Mouse (Mus musculus): ENCODE results near the gene Camk2d. TPM values are rescaled to one million over a fixed set of nuclear protein-coding genes. Genes with fewer than 3 reads are reported as not detected.
A peak's percentile ranks its signal among the peaks of the same experiment; 100 is the strongest.

Camk2d gene
- polyA plus RNA-seq, 1 experiment, result 25.3 TPM

DNA sequence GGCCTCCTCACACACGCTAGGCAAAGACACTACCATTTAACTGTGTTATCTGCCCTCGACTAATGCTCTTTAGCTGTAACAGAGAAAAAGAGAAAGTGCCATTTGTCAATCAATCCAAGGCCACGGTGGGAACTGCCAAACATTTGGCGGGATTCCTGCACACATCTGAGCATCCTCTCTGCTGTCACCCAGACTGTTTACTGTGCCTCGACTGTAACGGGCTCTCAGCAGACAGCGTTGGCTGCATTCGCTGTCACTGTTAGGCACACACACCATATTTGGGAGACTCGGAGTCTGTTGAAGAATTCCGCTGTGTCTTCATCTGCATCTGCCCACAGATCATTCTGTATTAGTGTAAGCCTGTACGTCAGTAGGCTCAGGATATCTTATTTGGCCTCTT lies 6.7 kb downstream of the Camk2d start:
- no peak overlapping the region for H3K27ac ChIP-seq (ENCODE audit: control insufficient read depth, insufficient read depth, low read depth, low read length, poor library complexity)
- 85% methylated on average over 11 of the region's 11 CpGs for WGBS
- H3K4me1 ChIP-seq (ENCODE audit: control insufficient read depth, insufficient read depth, low read length), result no peaks in the 10 kb centered on the region
- TF ChIP-seq POLR2A (IDR thresholded peaks at IDR 0.05; ENCODE audit: borderline replicate concordance, control insufficient read depth, low read depth, low read length) (no peak), CTCF (IDR thresholded peaks at IDR 0.05; ENCODE audit: control insufficient read depth, insufficient read depth, low read length) (no peak)
- no peak overlapping the region for H3K4me3 ChIP-seq (replicated peaks; ENCODE audit: control insufficient read depth, low read depth, low read length)

DNA sequence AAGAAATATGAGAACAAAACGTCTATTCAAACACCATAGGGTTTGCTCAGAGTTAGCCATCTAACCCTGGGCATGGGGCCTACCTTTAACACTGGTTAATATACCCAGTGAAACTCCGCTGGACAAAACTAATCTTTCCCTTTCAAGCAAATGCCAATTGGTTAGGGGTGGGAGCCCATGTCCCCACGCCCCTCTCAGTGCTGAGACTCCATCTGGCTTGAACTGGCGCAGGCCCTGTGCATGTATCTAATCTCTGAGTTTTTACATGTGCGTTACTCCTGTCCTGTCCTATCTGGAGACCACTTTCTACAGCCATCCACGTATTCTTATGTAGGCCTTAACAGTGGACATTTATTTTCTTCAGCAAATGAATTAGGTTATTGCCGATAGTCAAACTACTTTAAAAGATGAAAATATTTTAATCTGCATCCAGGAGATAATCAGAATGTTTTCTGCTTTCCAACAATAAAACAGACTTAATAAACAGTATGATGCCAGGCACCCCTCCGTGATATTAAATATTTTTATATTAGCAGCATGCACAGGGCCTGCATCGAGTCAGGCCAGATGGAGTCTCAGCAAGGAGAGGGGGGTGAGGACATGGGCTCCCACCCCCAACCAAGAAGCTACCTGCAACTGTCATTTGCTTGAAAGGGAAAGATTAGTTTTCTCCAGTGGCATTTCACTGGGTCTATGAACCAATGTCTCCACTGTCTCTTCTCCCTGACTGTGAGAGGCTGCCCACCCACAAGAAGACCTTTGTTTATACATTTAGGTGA lies 8.7 kb downstream of the Camk2d start:
- H3K4me3 ChIP-seq (replicated peaks; ENCODE audit: control insufficient read depth, low read depth, low read length), result no peak overlapping the region
- 84% methylated on average over 9 of the region's 9 CpGs for whole genome bisulfite sequencing
- TF ChIP-seq POLR2A (IDR thresholded peaks at IDR 0.05; ENCODE audit: borderline replicate concordance, control insufficient read depth, low read depth, low read length) (no peak), CTCF (IDR thresholded peaks at IDR 0.05; ENCODE audit: control insufficient read depth, insufficient read depth, low read length) (no peak)
- no peaks in the 10 kb centered on the region; the same call in 1 of the 2 replicates for H3K4me1 ChIP-seq (ENCODE audit: control insufficient read depth, insufficient read depth, low read length)
- H3K27ac ChIP-seq (ENCODE audit: control insufficient read depth, insufficient read depth, low read depth, low read length, poor library complexity), result no peak overlapping the region

DNA sequence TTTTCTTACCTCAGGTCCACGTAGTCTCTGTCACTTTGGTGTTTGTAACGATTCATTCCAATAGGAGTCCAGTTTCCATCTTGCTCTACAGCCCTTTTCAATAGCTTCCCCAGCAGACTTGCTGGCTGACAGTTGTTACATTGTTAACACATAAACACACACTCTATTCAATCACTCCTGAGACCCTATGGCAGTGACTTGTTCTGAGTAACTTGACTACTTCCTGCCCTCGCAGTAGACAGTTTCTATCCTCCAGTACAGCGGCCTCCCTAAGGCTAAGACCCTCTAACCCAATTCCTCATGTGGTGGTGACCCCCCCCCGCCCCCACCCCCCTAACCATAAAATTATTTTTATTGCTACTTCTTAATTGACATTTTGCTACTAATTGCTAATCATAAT lies 13.2 kb downstream of the Camk2d start:
- Histone ChIP-seq H3K27ac (ENCODE audit: control insufficient read depth, insufficient read depth, low read depth, low read length, poor library complexity) (no peak overlapping the region), H3K4me3 (replicated peaks; ENCODE audit: control insufficient read depth, low read depth, low read length) (no peak overlapping the region), H3K4me1 (ENCODE audit: control insufficient read depth, insufficient read depth, low read length) (no peaks in the 10 kb centered on the region; the same call in 1 of the 2 replicates)
- WGBS, result 39% methylated on average over 5 of the region's 5 CpGs
- TF ChIP-seq CTCF (IDR thresholded peaks at IDR 0.05; ENCODE audit: control insufficient read depth, insufficient read depth, low read length) (no peak), POLR2A (IDR thresholded peaks at IDR 0.05; ENCODE audit: borderline replicate concordance, control insufficient read depth, low read depth, low read length) (no peak)

DNA sequence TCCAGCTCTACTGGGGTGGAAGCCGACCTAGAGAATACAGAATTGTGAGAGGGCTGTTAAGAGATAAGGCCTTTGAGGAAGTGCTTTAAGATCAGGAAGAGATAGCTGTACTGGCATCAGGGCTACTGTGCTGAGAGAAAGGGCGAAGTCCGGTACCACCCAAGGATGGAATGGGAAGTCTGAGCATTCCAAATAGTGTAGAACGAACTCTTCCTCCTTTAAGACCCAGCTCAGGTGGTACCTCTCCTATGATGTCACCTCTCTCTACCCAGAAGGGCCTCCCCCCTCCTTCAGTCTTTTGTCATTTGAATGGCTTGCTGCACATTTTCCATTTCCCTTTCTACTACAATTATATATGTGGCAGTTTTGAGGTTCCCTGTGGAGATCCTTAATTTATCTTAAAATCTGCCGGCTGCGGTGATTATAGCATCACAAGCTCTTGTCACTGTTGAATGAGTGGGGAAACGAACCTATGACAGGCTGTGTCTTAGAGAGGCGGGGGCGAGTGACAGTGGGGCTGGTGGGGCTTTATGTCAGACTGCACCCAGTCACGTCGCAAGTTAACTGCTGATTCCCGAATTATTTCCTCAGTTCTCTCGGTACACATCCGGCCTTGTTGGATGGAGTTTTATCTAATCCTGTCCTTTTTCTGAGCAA lies 13.8 kb downstream of the Camk2d start:
- Histone ChIP-seq H3K4me1 (ENCODE audit: control insufficient read depth, insufficient read depth, low read length) (no peaks in the 10 kb centered on the region; the same call in 1 of the 2 replicates), H3K27ac (ENCODE audit: control insufficient read depth, insufficient read depth, low read depth, low read length, poor library complexity) (no peak overlapping the region; the same call in 1 of the 2 replicates), H3K4me3 (replicated peaks; ENCODE audit: control insufficient read depth, low read depth, low read length) (no peak overlapping the region)
- TF ChIP-seq POLR2A (IDR thresholded peaks at IDR 0.05; ENCODE audit: borderline replicate concordance, control insufficient read depth, low read depth, low read length) (no peak), CTCF (IDR thresholded peaks at IDR 0.05; ENCODE audit: control insufficient read depth, insufficient read depth, low read length) (no peak)
- WGBS, result 22% methylated on average over 14 of the region's 14 CpGs

DNA sequence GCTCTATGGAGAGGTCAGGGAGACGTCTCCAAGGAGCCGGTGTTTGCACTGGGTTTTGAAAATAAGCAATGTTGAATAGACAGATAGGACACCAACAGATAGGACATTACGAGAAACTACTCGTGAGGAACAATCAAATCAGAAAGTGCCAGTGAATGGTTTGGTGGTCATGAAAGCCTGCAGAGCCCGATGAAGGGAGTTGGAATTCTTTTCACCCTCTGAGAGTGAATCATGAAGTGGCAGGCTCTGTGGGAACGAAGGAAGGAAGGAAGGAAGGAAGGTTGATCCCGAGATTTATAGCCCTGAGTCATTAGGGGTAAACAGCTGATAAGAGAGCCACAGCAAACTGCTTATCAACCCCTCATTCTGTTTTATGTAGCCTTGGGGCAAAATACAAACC lies 15.5 kb downstream of the Camk2d start:
- H3K4me1 ChIP-seq (ENCODE audit: control insufficient read depth, insufficient read depth, low read length), result no peaks in the 10 kb centered on the region; the same call in 1 of the 2 replicates
- no peak overlapping the region for H3K4me3 ChIP-seq (replicated peaks; ENCODE audit: control insufficient read depth, low read depth, low read length)
- no peak overlapping the region for H3K27ac ChIP-seq (ENCODE audit: control insufficient read depth, insufficient read depth, low read depth, low read length, poor library complexity)
- 9% methylated on average over 7 of the region's 7 CpGs for WGBS
- TF ChIP-seq POLR2A (IDR thresholded peaks at IDR 0.05; ENCODE audit: borderline replicate concordance, control insufficient read depth, low read depth, low read length), result no peak
- no peak for TF ChIP-seq CTCF (IDR thresholded peaks at IDR 0.05; ENCODE audit: control insufficient read depth, insufficient read depth, low read length)

DNA sequence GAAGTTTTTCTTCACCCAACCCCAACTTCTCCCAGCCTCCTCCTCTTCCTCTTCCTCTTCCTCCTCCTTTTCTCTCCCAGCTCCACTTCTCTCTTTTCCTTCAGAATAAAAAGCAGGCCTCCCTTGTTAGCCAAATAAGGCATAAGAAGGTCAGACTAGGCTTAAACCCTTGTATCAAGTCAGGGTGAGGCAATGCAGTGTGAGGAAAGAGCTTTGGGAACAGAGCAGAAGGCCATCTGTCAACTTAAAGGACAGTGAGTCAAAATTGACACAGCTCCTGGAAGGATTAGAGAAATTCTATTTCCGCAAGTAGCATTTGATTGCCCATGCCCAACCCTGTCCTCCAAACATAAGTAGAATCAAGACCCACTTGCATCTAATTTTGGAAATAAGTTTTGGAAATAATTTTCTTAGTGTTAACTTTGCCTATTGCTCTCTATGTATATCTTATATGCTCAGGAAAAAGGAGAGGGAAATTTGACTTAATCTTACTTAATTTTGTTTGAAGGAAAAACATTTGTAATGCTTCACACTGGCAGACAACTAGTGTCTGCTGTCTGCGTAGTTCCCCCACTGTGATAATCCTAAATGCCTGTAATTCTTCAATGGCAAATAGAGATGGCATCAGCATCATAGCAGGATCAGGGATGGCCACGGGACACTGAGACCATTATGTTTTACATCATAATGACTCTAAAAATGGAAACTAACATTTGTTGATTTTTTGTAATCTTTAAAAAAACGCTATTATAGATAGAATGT lies 16.8 kb downstream of the Camk2d start:
- Histone ChIP-seq H3K4me1 (ENCODE audit: control insufficient read depth, insufficient read depth, low read length) (no peaks in the 10 kb centered on the region; the same call in 1 of the 2 replicates), H3K4me3 (replicated peaks; ENCODE audit: control insufficient read depth, low read depth, low read length) (no peak overlapping the region), H3K27ac (ENCODE audit: control insufficient read depth, insufficient read depth, low read depth, low read length, poor library complexity) (no peak overlapping the region)
- 45% methylated on average over 4 of the region's 4 CpGs for WGBS
- TF ChIP-seq CTCF (IDR thresholded peaks at IDR 0.05; ENCODE audit: control insufficient read depth, insufficient read depth, low read length) (no peak), POLR2A (IDR thresholded peaks at IDR 0.05; ENCODE audit: borderline replicate concordance, control insufficient read depth, low read depth, low read length) (no peak)

DNA sequence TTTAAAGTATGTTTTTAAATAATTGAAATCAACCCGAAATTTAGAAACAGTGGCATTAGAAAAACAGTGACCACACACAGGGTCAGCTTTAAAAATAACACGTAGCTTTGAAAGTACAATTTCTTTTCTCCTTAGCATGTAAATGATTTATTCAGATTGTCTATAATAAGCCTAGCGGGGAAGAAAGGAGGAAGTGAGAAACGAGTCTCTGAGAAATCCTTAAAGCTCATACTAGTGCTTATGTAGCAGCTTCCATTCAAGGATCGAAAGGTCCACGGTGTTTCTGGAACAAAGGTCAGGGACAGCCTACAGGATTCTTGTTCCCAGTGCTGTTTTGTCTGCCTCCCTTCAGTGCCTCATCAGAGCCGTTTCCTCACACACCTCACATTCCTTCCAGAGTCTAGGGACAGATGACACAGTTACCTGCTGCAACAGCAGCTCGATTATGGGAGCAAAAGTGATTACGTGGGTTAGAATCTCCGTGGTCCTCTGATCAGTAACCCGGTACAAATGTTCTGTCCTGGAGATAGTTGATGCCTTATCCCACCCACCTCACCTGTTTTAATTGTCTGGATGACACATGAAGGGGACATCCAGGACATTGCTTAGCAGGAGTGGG lies 17.5 kb downstream of the Camk2d start:
- Histone ChIP-seq H3K4me1 (ENCODE audit: control insufficient read depth, insufficient read depth, low read length) (no peaks in the 10 kb centered on the region; the same call in 1 of the 2 replicates), H3K27ac (ENCODE audit: control insufficient read depth, insufficient read depth, low read depth, low read length, poor library complexity) (peak overlapping the region; percentile 28; the same call in 1 of the 2 replicates), H3K4me3 (replicated peaks; ENCODE audit: control insufficient read depth, low read depth, low read length) (no peak overlapping the region)
- no peak for TF ChIP-seq CTCF (IDR thresholded peaks at IDR 0.05; ENCODE audit: control insufficient read depth, insufficient read depth, low read length)
- TF ChIP-seq POLR2A (IDR thresholded peaks at IDR 0.05; ENCODE audit: borderline replicate concordance, control insufficient read depth, low read depth, low read length), result no peak
- 21% methylated on average over 11 of the region's 11 CpGs for WGBS
